Mouse (Mus musculus): ENCODE data around the gene Nr1h4. TPM values are rescaled to one million over a fixed set of nuclear protein-coding genes. Genes with fewer than 3 reads are reported as not detected.

The Nr1h4 gene
- total RNA-seq, 2 experiments from 2014 or later: 6.7 to 17.2 TPM

DNA sequence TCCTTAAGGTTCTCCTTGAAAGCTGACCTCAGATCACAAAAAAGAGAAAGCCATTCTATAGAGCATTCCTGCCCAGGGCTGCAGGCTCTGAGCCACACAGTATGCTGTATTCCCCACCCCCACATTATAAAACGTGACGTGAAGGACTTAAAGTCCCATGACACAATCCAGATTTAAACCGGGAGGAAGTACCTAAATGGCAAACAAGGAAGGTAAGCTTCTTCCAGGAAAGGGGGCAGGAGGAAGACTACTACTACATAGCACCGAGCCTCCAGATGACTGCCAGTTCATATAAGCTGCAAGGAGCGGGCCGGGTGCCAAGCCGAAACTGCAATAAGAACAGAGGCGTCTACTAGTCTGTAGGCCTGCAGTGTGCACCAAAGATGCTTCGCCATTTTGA, 97.5 kb downstream of the Nr1h4 start:
- DNase-seq (ENCODE audit: low spot score in 2 of 2): no peak

DNA sequence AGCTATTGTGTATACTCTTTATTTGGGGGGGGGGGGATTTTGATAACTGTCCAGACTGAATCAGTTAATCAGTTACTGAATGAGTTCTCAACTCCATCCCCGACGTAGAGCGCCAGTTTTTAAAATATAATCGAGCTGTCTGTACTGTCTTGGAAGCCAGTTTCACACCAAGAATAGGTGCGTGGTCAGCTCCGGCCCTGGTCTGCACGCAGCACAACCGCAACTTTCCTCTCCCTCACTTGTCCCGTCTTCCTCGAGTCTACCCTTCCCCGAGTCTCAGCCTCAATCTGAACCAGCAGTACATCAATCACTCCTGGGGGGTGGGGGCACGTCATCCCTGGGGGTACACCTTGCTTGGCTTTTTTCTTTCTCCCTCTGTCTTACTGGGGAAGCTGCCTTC, 98.0 kb downstream of the Nr1h4 start:
- DNase-seq (ENCODE audit: low spot score in 2 of 2): no peak

DNA sequence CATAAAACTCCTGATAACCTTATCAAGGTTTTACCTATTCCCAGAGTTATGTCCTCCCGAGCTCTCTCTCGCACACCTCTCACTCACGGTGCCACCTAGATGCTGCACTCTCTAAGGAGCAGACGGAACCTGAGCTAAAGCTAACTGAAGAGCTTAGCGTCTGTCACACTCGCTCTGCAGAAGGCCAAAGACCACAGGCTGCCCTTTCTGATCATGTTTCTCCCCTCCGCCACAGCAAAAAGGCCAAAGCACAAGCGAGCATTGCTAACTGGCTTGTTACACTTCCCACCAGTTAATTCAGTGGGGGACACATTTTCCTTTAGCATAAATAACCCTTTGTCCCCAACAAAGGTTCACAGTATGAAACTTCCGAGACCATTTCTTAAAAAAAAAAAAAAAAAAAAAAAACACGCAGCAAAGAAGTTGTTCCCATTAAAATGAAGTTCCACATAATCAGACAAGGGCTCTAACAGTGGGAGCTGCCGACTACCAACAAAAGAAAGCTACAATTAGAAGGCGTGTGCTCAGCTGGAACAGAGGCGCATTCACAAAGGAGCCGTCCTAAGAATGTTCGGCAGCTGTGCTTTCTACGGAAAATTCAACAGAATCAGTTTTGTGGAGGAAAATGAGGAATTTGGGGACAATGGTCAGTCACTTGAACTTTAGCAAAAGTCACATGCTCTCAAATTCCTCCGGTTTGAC, 98.7 kb downstream of the Nr1h4 start:
- DNase-seq (ENCODE audit: low spot score in 2 of 2): no peak

DNA sequence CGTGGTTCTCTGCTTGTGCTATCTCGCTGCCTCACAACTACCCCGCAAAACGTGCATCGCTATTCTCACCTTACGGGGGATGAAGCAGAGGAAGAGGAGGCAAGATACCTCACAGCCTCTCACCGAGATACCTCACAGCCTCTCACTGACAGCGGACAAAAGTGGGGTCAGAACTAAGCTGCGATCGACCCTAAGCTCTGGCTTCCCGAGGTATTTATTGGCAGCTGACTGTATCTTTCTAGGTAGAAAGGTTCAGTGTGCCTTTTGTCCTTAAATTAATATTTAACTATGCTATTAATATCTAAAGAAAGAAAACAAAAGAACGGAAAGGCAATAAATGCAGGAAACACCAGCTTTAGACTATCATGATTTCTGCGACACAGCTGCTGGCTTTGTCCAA, 100.6 kb downstream of the Nr1h4 start:
- no peak for DNase-seq (ENCODE audit: low spot score in 2 of 2)

DNA sequence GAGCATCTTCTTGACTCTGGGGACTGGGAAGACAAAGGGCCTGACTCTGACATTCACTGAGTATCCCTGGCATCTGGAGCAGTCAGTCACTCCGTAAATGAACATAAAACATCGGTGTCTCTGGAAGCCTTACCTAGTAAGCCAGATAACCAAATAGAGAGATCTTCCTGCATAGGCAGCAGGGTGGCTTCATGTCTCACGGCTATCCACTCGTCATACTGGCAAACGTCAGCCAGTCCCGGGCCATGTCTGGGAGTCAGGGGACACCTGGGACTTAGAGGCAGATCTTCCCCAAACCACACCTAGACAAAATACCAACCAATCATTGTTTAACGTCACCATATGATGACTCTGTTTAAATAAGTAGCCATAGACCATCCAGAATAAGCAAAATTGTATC, 102.6 kb downstream of the Nr1h4 start:
- no peak for DNase-seq (ENCODE audit: low spot score in 2 of 2)

DNA sequence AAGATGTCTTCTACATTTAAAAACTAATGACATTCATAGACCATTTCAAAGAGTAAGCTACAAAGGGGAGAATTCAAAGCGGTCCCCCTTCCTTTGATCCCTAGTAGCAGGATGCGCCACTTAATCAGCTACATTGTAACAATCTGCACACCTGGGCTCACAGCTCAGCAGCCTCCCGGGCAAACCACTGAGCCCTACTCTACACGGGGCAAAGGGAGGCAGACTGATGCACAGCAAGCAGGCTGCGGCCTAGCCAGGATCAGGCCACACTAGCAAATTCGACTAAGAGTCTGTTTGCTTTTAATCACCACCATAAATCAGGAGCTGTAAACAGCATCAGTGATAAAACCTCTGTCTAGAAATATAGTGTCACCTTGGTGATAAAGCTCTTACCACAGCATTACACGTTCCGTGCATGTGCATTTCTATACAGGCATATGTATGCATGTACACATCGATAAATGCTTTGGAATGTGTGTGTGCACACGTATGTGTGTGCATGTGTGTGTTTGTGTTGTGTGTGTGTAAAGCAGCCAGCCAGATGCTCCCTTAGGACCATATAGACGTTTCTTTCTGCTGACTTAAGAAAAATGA, 108.5 kb downstream of the Nr1h4 start:
- DNase-seq (ENCODE audit: low spot score in 2 of 2): no peak

DNA sequence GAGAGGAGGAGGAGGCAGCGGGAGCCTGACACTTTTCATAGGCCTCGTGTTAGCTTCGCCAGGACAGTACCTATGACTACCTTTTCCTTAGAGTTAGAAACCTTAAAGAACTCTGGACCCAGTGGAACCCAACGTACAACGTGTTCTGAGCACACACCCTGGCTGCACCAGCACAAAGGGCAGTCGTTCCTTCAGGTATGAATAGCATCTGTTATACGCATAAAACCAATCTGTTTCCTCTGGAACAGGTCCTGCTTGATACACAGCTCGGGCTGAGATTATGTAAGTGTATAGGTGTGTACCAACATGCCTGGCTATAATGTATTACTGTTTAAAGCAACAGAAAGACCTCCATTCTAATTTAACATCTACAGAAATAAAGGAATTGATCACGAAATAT, 109.2 kb downstream of the Nr1h4 start:
- DNase-seq (ENCODE audit: low spot score in 2 of 2): no peak

DNA sequence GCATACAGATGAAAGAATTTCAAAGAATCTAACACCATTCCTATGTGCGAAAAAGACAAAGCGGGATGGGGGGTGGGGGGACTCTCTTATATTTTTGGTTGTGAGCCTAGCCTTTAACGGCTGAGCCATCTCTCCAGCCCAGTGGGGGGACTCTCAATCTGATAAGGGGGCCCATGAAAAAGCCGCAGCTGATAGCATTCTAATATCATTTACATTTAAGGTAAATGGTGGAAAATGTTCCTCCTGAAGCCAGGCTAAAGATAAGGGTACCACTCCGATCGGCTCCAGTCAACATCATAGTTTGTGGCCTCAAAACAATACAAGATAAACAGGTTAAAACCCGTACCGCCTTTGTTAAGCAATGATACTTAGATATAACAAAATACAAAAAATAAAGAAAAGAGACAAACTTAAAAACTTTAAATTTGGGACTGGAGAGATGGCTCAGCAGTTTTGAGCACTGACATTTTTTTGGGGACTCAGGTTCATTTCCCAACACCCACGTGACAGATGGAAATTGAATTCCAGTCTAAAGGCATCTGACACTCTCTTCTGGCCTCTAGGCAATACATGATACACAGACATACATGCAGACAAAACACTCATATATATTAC, 110.1 kb downstream of the Nr1h4 start:
- DNase-seq (ENCODE audit: low spot score in 2 of 2): no peak

DNA sequence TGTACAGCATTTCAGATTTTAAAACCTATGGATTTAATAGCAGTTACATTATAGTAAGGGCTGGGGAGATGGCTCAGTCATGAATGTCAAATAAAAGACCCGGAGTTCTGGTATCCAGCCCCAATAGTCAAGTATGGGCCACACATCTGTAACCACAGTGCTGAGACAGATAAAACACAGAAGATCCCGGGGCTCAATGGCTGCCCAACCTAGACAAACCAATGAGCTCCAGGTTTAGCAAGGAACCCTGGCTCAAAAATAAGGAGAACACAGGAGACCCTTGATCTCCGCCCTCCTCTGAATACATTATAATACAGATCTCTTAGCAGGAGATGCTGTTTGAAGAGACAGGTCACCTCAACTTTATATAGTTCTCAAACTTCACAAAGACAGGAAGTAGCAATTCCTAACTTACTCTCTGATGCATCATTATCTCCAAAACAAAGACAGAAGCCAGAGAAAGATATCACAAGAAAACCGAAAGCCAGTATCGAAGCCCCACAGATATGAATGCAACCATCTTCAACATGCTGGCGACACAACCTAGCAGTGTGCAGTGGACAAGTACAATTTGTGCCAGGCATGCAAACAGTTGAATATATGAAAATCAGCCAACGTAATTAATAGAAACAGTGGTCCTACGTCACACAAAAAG, 110.8 kb downstream of the Nr1h4 start:
- no peak for DNase-seq (ENCODE audit: low spot score in 2 of 2)

DNA sequence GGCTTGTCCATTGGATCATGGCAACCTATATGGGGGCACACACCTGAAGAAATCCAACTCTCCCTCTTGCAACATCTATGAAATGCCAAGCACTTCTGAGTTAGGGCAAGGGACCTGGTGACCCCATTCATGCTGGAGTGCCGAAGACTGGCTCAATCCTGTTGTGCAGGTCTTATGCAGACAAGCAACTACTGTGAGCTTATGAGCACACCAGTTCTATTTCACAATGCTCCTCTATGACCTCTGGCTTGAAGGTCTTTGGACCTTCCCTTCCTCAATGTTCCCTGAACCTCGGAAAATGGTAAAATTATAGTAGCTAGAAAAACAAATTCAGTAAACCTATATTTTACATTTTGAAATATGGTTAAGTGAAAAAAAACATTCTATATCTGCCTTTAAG, 115.4 kb downstream of the Nr1h4 start:
- no peak for DNase-seq (ENCODE audit: low spot score in 2 of 2)

DNA sequence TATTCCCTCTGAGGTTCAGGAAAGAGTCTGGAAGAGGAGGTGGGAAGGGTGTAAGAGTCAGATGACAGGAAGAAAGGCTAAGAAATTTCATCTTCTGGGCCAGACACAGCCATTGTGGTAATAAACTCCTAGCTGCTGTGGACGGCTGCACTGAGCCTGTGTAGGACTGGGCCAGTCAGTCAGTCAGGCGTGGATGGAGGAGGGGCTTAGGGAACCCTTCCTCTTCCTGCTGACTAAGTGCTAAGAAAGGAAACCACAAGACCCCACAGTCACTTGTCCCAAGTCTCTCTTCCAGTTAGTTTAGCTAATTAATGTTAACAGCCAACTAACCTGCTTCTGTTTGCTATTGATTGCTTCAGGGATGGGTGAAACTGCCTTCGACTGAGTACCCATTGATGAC, 117.9 kb downstream of the Nr1h4 start:
- DNase-seq (ENCODE audit: low spot score in 2 of 2): no peak

DNA sequence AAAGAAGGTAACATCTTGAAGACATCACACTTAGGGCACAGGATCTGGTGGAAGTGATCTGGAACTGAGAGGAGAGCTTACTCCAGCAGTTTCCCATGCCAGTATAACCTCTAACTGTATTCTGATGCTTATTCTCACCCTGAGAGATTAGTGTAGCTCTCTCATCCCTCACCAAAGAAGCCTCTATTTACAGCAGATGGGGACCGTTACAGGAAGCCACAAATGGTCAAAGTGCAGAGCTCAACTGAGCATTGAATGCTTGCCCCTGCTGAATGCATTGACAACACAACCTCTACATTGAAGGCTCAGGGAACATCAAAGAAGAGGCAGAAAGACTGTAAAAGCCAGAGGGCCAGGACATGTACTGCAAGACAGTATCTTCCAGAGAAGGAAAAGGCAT, 125.8 kb downstream of the Nr1h4 start:
- no peak for DNase-seq (ENCODE audit: low spot score in 2 of 2)

DNA sequence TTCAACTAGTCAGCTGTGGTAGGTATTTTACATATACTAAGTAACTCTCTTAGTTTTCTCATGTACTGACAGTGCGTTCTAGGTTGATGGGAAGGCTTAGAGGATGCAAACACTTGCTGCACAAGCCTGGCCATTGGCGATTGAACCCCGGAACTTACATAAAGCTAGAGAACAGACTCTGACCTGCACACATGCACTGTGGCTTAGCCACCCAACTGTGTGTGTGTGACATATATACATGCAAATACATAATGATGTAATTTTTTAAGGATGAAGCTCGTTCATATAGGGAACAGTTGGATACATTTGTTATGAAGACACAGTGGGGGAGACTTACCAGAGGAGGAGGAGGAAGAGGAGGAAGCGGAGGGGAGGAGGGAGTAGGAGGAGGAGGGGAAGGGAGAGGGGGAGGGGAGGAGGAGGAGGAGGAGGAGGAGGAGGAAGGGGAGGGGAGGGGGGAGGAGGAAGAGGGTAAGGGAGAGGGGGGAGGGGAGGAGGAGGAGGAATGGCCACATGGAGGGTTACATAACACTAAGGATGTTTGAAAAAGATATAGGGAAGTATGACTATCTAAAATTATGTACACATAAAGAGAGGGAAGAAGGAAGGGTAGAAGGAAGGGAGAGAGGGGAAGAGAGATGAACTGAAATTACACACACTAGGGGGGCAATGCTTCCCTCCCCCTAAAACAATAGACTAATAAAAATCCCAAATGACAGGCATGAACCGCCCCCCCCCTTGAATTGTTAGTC, 126.5 kb downstream of the Nr1h4 start:
- DNase-seq (ENCODE audit: low spot score in 2 of 2): no peak

DNA sequence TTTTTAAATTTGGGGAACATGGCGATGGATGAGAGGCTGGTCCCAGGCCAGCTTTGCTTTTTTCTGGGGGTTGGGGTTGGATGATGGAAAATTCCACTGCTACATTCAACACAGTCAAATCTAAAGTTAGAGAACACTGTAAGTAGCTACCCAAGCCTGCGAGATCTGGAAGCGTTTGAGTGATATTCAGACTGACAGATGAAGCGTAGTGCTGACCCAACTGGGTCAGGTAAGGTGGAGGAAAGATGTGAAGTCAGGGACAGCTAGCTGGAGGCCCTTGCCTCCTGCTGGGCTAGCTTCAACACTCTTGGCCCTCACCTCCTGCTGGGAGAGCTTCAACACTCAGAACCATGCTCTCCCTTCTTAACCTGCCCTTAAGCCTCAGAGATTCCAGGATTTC, 128.4 kb downstream of the Nr1h4 start:
- no peak for DNase-seq (ENCODE audit: low spot score in 2 of 2)

Other genes starting within 250 kb of the Nr1h4 start
- gene Ano4, start 188.8 kb downstream of the Nr1h4 start, total RNA-seq (2021): under 1 TPM; 0.30 to 0.35 TPM
- gene Gas2l3, start 89.6 kb downstream of the Nr1h4 start, total RNA-seq (2021): 1 to 10 TPM; 2.2 TPM
- not detected for gene Slc17a8, start 87.7 kb upstream of the Nr1h4 start, total RNA-seq (2021)
- 10 to 100 TPM; 42.9 to 51.9 TPM for gene Scyl2, start 152.7 kb upstream of the Nr1h4 start, total RNA-seq (2021)
- 10 to 100 TPM; 18.5 to 21.8 TPM for gene Actr6, start 198.7 kb upstream of the Nr1h4 start, total RNA-seq (2021)
- 10 to 100 TPM; 57.3 to 75.8 TPM for gene Uhrf1bp1l, start 211.4 kb upstream of the Nr1h4 start, total RNA-seq (2021)